Mouse (Mus musculus): ENCODE results near the gene Gss. TPM values are rescaled to one million over a fixed set of nuclear protein-coding genes. Genes with fewer than 3 reads are reported as not detected.
A peak's percentile ranks its signal among the peaks of the same experiment; 100 is the strongest.

Gss gene
- polyA plus RNA-seq (2015; fragmentation: Nextera tagmentation; extraction: Ambion mirVana) = 26.5 and 29.8 TPM in 2 replicates

DNA sequence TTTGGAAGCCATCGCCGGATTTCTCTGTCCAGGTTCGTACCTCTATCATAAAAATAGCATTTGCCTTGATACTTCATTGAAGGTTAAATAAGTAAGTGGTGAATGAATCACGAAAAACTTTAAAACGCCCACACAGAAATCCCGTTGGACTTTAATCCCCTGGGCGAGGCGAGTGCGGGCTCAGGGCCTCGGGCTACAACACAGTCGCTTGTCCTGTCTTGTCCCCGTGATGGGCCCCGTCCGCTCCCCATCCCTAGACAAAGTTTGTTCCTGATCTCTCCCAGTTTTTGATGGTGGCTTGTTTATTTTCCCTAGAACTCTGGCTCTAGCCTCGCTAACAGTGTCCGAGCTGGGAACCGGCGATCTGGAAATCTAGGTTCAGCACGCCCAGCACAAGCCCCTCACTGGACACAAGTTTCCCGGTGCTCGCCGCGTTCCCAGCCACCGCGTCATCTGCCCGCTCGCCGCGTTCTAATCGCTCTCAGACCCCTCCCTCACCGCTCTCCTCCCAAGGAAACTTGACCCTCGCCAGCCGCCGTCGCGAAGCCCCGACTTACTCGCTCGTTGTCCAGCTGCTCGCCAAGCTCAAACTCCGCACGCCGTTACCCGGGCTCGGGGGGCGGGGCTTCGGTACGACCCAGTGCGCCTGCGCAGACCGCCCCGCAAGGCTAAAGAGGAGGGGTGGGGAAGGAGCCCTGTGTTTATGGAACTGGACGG lies at the start of gene Gss:
Gene Gss, minus strand, starts transcription at position 674 of the 717 bp plus-strand sequence.
- Histone ChIP-seq H3K27ac (peak within 1 kb of the TSS; percentile 81), H3K9me3 (no peaks in the 10 kb centered on the region), H3K4me2 (peak within 1 kb of the TSS; percentile 66), H3K4me3 (peak within 1 kb of the TSS; percentile 62), H3K27me3 (no peaks in the 10 kb centered on the region), H3K9ac (peak within 1 kb of the TSS; percentile 63), H3K36me3 (no peaks in the 10 kb centered on the region), H3K4me1 (peaks cover 18% of the 10 kb centered on the region)
- peak; percentile 90 for ATAC-seq (ENCODE audit: borderline replicate concordance, extremely low read depth, low FRiP score, low TSS enrichment)
- WGBS = under 1% methylated on average over 53 of the region's 53 CpGs

DNA sequence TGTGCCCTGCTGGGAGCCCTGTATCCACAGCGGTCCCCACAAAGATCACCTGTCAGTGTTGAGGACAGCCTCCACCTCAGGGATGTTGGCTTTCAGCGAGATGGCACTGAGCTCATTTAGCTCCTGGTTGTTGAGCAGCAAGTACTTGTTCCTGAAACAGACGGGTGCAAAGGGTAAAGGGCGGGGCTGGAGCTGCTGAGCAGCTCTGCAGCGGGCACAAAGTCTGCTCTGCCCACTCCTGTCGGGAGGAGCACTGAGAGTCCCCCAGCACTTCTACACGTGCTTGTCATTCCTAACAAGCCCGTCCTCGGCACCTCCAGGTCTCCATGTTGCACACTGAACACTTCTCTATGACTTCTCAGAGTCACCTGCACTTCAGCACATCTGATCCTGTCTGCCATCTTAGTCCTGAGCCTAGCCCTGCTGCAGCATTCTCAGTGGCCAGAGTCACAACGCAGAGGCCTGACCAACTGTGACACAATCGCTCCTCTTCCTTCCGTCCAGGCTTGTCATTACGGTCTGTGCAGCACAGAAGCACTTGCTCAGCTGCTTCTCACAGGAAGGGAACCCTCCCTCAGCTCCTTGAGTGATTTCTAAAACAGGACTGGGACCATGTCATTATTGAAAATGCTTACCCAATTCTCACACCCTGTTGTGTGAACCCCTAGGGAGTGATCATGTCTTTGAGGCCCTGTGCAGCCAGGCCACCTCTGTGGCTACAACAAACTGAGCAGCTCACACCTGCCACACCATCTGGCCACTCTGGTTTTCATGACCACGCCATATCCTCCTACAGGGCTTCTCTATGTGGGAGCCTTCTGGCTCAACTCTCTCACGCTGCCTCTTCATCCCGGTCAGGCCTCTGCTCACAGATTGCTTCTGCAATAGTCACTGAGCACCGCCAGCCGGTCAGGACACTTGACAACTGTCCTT lies 49.2 kb upstream of the Gss start:
- Histone ChIP-seq H3K27ac (no peak overlapping the region), H3K4me3 (no peak overlapping the region), H3K9me3 (no peaks in the 10 kb centered on the region), H3K36me3 (peaks cover 79% of the 10 kb centered on the region), H3K9ac (no peak overlapping the region), H3K27me3 (no peaks in the 10 kb centered on the region), H3K4me1 (no peaks in the 10 kb centered on the region), H3K4me2 (no peak overlapping the region)
- 82% methylated on average over 18 of the region's 18 CpGs for WGBS
- no peak for ATAC-seq (ENCODE audit: borderline replicate concordance, extremely low read depth, low FRiP score, low TSS enrichment)

DNA sequence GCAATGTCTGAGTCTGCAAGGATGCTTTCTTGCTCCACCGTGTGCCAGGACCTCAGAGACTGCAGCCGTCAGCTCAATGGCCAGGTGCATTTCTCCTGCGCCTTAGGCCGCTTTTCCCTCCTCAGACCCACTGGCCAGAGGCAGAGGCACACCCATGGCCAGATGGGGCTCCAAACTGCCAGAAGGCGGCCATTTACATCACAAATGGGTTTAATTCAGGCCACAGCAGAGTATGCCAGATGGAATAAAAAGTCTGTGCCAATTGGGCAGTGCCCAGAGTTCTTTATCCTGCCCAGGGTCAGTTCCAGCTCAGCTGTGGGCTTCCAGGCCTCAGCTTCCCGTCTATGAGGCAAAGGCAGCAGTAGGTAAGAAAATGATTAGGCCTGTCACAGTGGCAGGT lies 48.0 kb upstream of the Gss start:
- no peaks in the 10 kb centered on the region for H3K27me3 ChIP-seq
- H3K4me3 ChIP-seq = no peak overlapping the region
- no peak overlapping the region for H3K4me2 ChIP-seq
- ATAC-seq (ENCODE audit: borderline replicate concordance, extremely low read depth, low FRiP score, low TSS enrichment) = no peak
- H3K9ac ChIP-seq = no peak overlapping the region
- no peaks in the 10 kb centered on the region for H3K9me3 ChIP-seq
- H3K4me1 ChIP-seq = no peaks in the 10 kb centered on the region
- 87% methylated on average over 6 of the region's 6 CpGs for whole genome bisulfite sequencing
- peaks cover 89% of the 10 kb centered on the region for H3K36me3 ChIP-seq
- H3K27ac ChIP-seq = no peak overlapping the region

DNA sequence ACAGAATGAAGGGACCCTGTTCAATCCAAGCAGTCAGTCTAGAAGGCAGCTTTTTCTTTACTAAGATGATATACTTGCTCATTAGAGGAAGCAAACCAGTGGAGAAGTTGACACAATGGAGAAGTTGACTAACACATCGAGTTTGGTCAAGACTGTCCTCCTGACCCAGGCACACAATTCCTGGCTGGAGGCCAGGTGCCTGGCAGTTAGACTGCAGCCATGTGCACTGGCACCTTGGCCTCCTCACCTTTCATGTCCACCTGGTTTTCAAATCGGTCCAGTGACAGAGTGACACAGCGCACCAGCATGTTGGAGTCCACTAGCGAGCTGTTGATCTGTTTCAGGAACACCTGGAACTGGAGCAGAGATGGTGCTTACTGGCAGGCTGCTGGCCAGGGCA lies 44.8 kb upstream of the Gss start:
- no peak for ATAC-seq (ENCODE audit: borderline replicate concordance, extremely low read depth, low FRiP score, low TSS enrichment)
- H3K9me3 ChIP-seq = no peaks in the 10 kb centered on the region
- no peaks in the 10 kb centered on the region for H3K4me1 ChIP-seq
- H3K36me3 ChIP-seq = peaks cover 84% of the 10 kb centered on the region
- no peak overlapping the region for H3K9ac ChIP-seq
- peaks cover 4% of the 10 kb centered on the region; the same call in 1 of the 2 replicates for H3K27me3 ChIP-seq
- H3K4me2 ChIP-seq = no peak overlapping the region
- H3K4me3 ChIP-seq = no peak overlapping the region
- WGBS = 84% methylated on average over 4 of the region's 4 CpGs
- no peak overlapping the region for H3K27ac ChIP-seq

DNA sequence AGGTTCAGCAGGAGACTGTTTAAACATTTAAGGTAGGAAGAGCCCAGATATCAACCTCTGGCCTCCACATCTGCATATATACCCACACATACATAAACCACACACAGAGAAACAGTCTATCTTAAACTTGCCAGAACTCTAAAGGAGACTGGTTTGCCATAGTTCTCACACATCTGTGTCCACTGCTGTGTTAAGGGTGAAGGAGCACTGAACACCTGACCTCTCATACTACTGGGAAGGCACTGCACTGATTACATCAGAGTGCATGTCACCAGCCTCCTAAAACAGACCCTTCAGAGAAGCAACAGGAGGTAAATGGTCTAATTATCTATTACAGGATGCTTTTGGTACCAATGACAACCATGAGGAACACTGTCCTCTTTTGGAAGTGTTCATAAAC lies 44.3 kb upstream of the Gss start:
- ATAC-seq (ENCODE audit: borderline replicate concordance, extremely low read depth, low FRiP score, low TSS enrichment) = no peak
- Histone ChIP-seq H3K9ac (no peak overlapping the region), H3K4me3 (no peak overlapping the region), H3K4me2 (no peak overlapping the region), H3K27ac (no peak overlapping the region), H3K27me3 (peaks cover 9% of the 10 kb centered on the region; the same call in 1 of the 2 replicates), H3K4me1 (no peaks in the 10 kb centered on the region), H3K9me3 (no peaks in the 10 kb centered on the region), H3K36me3 (peaks cover 79% of the 10 kb centered on the region)

DNA sequence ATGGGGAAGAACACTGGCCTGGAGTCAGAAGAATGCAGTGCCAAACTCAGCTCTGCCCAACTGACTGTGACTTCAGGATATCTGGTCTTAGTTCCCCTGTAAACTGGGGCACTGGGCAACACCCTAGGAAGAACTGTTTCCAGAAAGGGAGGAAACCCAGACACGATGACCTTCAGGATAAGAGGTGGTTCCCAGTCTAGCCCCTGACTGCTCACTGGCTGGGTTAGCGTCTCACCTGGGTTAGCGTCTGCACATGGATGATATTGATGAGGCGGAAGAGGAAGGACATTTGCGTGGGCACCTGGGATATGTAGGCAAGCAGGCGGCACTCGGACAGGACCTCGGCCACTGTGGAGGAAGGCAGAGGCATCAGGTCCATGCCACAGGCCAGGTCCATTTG lies 43.4 kb upstream of the Gss start:
- H3K9me3 ChIP-seq = no peaks in the 10 kb centered on the region
- no peak overlapping the region for H3K4me3 ChIP-seq
- H3K27me3 ChIP-seq = peaks cover 18% of the 10 kb centered on the region
- peaks cover 70% of the 10 kb centered on the region for H3K36me3 ChIP-seq
- ATAC-seq (ENCODE audit: borderline replicate concordance, extremely low read depth, low FRiP score, low TSS enrichment) = no peak
- H3K4me2 ChIP-seq = no peak overlapping the region
- H3K27ac ChIP-seq = no peak overlapping the region
- WGBS = 94% methylated on average over 8 of the region's 8 CpGs
- no peak overlapping the region for H3K9ac ChIP-seq
- no peaks in the 10 kb centered on the region for H3K4me1 ChIP-seq

DNA sequence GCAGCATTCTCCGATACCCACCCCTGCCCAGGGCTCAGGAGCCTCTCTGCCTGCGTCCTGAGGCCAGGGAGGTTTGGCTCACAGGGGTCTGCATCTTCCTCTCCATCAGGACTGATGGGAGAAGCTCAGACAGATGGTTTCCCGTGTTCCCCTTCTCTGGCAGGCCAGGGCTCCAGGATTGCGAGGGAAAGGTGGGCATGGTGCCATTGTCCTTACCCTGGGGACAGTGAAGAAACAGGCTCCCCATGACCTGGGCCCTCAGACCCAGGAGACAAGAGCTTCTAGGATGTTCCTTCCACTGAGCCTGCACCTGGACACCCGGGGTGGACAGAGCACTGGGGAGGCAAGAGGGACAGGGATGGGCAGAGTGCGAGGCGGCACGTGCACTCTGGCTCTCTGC lies 42.0 kb upstream of the Gss start:
- WGBS = 88% methylated on average over 8 of the region's 8 CpGs
- H3K4me2 ChIP-seq = no peak overlapping the region
- H3K36me3 ChIP-seq = peaks cover 57% of the 10 kb centered on the region
- H3K9me3 ChIP-seq = no peaks in the 10 kb centered on the region
- H3K4me1 ChIP-seq = peaks cover 4% of the 10 kb centered on the region
- H3K27ac ChIP-seq = no peak overlapping the region
- ATAC-seq (ENCODE audit: borderline replicate concordance, extremely low read depth, low FRiP score, low TSS enrichment) = no peak
- H3K9ac ChIP-seq = no peak overlapping the region
- peaks cover 32% of the 10 kb centered on the region for H3K27me3 ChIP-seq
- H3K4me3 ChIP-seq = no peak overlapping the region

DNA sequence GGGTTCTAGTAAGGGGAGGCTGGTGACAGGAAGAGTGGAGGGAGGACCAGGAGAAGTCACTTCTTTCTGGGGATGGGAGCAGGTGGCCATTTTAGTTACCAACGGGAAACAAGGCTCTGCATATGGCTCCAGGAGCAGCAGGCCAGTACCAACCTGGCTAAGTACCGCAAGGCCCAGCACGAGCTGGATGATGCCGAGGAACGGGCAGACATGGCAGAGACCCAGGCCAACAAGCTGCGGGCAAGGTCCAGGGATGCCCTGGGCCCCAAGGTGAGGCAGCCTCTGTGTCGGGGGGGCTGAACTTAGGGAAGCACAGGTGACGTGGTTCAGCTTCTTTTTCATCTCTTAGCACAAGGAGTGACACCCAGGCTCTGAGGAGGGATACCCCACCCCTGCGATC lies 41.1 kb upstream of the Gss start:
- H3K36me3 ChIP-seq = peaks cover 48% of the 10 kb centered on the region
- ATAC-seq (ENCODE audit: borderline replicate concordance, extremely low read depth, low FRiP score, low TSS enrichment) = no peak
- H3K27ac ChIP-seq = no peak overlapping the region
- peaks cover 10% of the 10 kb centered on the region for H3K4me1 ChIP-seq
- H3K4me2 ChIP-seq = no peak overlapping the region
- H3K9ac ChIP-seq = no peak overlapping the region
- no peak overlapping the region for H3K4me3 ChIP-seq
- H3K9me3 ChIP-seq = no peaks in the 10 kb centered on the region
- peaks cover 41% of the 10 kb centered on the region for H3K27me3 ChIP-seq
- 86% methylated on average over 9 of the region's 9 CpGs for WGBS

DNA sequence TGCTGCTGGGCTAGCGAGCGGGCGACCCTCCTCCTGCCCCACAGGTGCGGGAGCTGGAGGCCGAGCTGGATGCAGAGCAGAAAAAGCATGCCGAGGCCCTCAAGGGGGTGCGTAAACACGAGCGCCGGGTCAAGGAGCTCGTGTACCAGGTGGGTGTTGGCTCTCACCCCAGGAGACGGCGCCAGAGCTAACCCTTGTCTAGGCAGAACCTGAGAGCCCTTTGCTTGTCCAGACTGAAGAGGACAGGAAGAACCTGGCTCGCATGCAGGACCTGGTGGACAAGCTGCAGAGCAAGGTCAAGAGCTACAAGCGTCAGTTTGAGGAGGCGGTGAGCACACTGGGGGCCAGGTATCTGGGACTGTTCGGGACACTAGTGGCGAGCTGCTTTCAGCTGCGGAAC lies 40.5 kb upstream of the Gss start:
- no peak overlapping the region for H3K4me2 ChIP-seq
- no peak overlapping the region for H3K9ac ChIP-seq
- ATAC-seq (ENCODE audit: borderline replicate concordance, extremely low read depth, low FRiP score, low TSS enrichment) = no peak
- no peak overlapping the region for H3K4me3 ChIP-seq
- WGBS = 55% methylated on average over 19 of the region's 19 CpGs
- peaks cover 10% of the 10 kb centered on the region for H3K4me1 ChIP-seq
- H3K36me3 ChIP-seq = peaks cover 43% of the 10 kb centered on the region
- no peaks in the 10 kb centered on the region for H3K9me3 ChIP-seq
- no peak overlapping the region for H3K27ac ChIP-seq
- peaks cover 47% of the 10 kb centered on the region for H3K27me3 ChIP-seq

DNA sequence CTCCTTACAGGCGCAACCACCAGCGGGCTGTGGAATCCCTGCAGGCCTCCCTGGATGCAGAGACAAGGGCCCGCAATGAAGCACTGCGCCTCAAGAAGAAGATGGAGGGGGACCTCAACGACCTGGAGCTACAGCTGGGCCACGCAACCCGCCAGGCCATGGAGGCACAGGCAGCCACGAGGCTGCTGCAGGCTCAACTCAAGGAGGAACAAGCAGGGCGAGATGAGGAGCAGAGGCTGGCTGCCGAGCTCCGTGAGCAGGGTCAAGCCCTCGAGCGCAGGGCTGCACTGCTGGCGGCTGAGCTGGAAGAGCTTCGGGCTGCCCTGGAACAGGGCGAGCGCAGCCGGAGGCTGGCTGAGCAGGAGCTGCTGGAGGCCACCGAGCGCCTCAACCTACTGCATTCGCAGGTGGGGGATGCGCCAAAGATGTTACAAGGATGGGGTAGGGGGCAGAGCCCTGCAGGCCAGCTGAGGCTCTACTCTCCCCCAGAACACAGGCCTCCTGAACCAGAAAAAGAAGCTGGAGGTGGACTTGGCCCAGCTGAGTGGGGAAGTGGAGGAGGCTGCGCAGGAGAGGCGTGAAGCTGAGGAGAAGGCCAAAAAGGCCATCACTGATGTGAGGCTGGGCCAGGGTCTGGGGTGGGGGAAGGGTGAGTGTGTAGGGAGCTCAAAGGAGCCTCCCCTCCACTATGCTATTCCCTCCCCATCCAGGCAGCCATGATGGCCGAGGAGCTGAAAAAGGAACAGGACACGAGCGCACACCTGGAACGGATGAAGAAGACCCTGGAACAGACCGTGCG lies 39.7 kb upstream of the Gss start:
- peaks cover 35% of the 10 kb centered on the region for H3K36me3 ChIP-seq

DNA sequence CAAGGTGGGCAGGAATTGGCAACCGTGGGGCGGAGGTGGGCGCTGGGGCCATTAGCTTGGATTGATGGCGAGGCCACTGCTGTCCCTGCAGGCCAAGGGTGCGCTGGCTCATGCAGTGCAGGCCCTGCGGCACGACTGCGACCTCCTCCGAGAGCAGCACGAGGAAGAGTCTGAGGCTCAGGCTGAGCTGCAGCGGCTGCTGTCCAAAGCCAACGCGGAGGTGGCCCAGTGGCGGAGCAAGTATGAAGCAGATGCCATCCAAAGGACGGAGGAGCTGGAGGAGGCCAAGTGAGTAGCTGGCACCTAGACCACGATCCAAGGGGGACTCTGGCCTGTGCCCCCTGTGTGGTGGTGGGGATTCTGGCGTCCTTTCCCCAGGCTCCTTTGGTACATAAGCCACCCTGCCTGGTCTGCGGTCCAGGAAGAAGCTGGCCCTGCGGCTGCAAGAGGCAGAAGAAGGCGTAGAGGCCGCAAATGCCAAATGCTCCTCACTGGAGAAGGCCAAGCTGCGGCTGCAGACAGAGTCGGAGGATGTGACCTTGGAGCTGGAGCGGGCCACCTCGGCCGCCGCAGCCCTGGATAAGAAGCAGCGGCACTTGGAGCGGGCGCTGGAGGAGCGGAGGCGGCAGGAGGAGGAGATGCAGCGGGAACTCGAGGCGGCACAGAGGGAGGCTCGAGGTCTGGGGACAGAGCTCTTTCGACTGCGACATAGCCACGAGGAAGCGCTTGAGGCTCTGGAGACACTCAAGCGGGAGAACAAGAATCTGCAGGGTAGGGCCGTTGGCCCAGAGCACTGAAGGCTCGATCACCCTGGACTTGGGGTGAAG lies 38.2 kb upstream of the Gss start:
- WGBS = 27% methylated on average over 43 of the region's 43 CpGs
- peaks cover 22% of the 10 kb centered on the region for H3K36me3 ChIP-seq
- no peak for ATAC-seq (ENCODE audit: borderline replicate concordance, extremely low read depth, low FRiP score, low TSS enrichment)
- H3K9me3 ChIP-seq = no peaks in the 10 kb centered on the region
- H3K9ac ChIP-seq = no peak overlapping the region
- peaks cover 10% of the 10 kb centered on the region for H3K4me1 ChIP-seq
- no peak overlapping the region for H3K27ac ChIP-seq
- peaks cover 61% of the 10 kb centered on the region for H3K27me3 ChIP-seq
- H3K4me3 ChIP-seq = no peak overlapping the region
- no peak overlapping the region for H3K4me2 ChIP-seq

More for the DNA sequence above, 39.7 kb upstream of the Gss start:
- WGBS = 65% methylated on average over 30 of the region's 30 CpGs
- no peak overlapping the region for H3K27ac ChIP-seq
- no peak overlapping the region for H3K4me3 ChIP-seq
- no peak overlapping the region for H3K9ac ChIP-seq
- no peaks in the 10 kb centered on the region for H3K9me3 ChIP-seq
- no peak overlapping the region for H3K4me2 ChIP-seq
- peaks cover 54% of the 10 kb centered on the region for H3K27me3 ChIP-seq
- peaks cover 10% of the 10 kb centered on the region for H3K4me1 ChIP-seq
- ATAC-seq (ENCODE audit: borderline replicate concordance, extremely low read depth, low FRiP score, low TSS enrichment) = no peak

All from lung, embryonic 15.5 days (tissue).